Mouse (Mus musculus): ENCODE measurements at regions not wholly inside any gene's neighbourhood (a gene's known extent, or its start where the extent isn't known, plus 50 kb on each side); places are given as distances from the start of the nearest gene placed in this dataset.
A peak's percentile ranks its signal among the peaks of the same experiment; 100 is the strongest.

DNA sequence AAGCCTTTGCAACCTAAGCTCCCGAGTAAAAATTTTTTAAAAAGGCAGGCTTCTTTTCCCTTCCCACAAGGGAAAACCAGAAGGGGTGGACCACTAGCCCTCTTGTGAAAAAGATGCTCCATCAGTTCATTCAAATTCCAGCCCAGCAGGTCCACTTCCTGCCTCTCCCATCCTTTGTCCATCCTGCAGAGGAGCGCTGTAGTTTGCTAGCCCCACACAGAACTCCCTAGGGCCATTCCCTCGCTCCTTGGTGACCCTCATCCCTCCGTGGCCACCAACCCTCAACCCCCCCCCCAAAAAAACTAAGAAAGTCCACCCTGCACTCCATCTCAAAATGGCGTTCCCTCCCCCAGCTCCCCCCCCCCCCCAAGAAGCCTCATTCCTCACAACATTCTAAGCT, 136.5 kb downstream of the Ly86 start:
- Histone ChIP-seq H3K4me3 (ENCODE audit: low read depth, low read length) (no peak overlapping the region), H3K4me1 (ENCODE audit: control insufficient read depth, insufficient read depth, low read length) (peaks cover 18% of the 10 kb centered on the region), H3K27me3 (replicated peaks; ENCODE audit: control insufficient read depth, insufficient read depth, low read length) (no peaks in the 10 kb centered on the region), H3K9me3 (replicated peaks; ENCODE audit: control insufficient read depth, low read length) (no peaks in the 10 kb centered on the region), H3K9ac (ENCODE audit: low read length) (no peak overlapping the region), H3K4me2 (ENCODE audit: low read length) (no peak overlapping the region), H3K27ac (ENCODE audit: low read depth, low read length) (0 out of 2 replicates have a peak overlapping the region, but pooled peaks have one; percentile 1), H3K36me3 (ENCODE audit: control insufficient read depth, insufficient read depth, low read length) (no peaks in the 10 kb centered on the region)
- ATAC-seq: no peak
- 60% methylated on average over 5 of the region's 5 CpGs for WGBS
- DNase-seq (ENCODE audit: low spot score): no peak

DNA sequence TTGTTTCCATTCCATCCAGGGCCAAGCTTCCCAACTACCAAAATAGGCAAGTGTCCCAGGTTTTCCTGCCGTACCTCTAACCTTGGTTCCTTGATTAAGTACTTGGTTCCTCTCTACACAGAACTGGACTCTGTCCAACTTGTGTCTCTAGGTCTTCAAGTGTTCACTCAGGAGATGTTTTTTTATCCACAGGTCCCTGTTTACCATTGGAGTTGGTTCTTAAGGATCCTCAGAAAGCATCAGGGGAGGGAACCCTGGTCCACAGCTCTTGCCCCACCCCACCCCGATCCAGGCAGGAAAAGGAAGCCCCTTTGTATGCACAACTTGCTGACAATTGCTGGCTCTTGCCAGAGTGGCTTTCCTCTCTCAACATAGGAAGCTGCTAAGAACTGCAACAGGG, 137.0 kb downstream of the Ly86 start:
- Histone ChIP-seq H3K4me3 (ENCODE audit: low read depth, low read length) (no peak overlapping the region), H3K36me3 (ENCODE audit: control insufficient read depth, insufficient read depth, low read length) (no peaks in the 10 kb centered on the region), H3K4me2 (ENCODE audit: low read length) (no peak overlapping the region), H3K27me3 (replicated peaks; ENCODE audit: control insufficient read depth, insufficient read depth, low read length) (no peaks in the 10 kb centered on the region), H3K9me3 (replicated peaks; ENCODE audit: control insufficient read depth, low read length) (no peaks in the 10 kb centered on the region), H3K9ac (ENCODE audit: low read length) (no peak overlapping the region), H3K27ac (ENCODE audit: low read depth, low read length) (0 out of 2 replicates have a peak overlapping the region, but pooled peaks have one; percentile 1), H3K4me1 (ENCODE audit: control insufficient read depth, insufficient read depth, low read length) (peaks cover 18% of the 10 kb centered on the region)
- no peak for DNase-seq (ENCODE audit: low spot score)
- ATAC-seq: no peak
- 54% methylated on average over 2 of the region's 2 CpGs for WGBS

DNA sequence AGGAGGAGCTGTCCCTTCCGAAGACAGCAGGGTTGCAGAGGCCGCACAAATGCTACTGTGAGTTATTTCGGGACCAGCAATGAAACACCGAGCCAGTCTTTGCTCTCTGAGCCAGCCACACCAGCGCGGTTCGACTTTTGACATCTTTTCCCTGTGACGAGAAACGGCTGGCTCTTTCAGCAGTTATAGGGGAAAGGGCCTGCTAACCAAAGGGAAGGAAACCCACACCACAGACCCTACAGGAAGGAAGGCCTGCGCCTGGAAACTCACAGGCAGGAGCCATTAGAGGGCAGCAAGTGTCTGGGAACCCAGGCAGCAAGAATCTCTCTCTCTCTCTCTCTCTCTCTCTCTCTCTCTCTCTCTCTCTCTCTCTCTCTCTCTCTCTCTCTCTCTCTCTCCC, 137.6 kb downstream of the Ly86 start:
- H3K4me3 ChIP-seq (ENCODE audit: low read depth, low read length): no peak overlapping the region
- no peaks in the 10 kb centered on the region for H3K9me3 ChIP-seq (replicated peaks; ENCODE audit: control insufficient read depth, low read length)
- H3K9ac ChIP-seq (ENCODE audit: low read length): no peak overlapping the region
- peaks cover 15% of the 10 kb centered on the region for H3K4me1 ChIP-seq (ENCODE audit: control insufficient read depth, insufficient read depth, low read length)
- H3K27me3 ChIP-seq (replicated peaks; ENCODE audit: control insufficient read depth, insufficient read depth, low read length): no peaks in the 10 kb centered on the region
- peak overlapping the region; percentile 29; the same call in 1 of the 2 replicates for H3K4me2 ChIP-seq (ENCODE audit: low read length)
- ATAC-seq: peak; percentile 50
- H3K36me3 ChIP-seq (ENCODE audit: control insufficient read depth, insufficient read depth, low read length): no peaks in the 10 kb centered on the region
- H3K27ac ChIP-seq (ENCODE audit: low read depth, low read length): no peak overlapping the region; the same call in 1 of the 2 replicates
- DNase-seq (ENCODE audit: low spot score): peak; percentile 78
- 19% methylated on average over 10 of the region's 10 CpGs for WGBS

DNA sequence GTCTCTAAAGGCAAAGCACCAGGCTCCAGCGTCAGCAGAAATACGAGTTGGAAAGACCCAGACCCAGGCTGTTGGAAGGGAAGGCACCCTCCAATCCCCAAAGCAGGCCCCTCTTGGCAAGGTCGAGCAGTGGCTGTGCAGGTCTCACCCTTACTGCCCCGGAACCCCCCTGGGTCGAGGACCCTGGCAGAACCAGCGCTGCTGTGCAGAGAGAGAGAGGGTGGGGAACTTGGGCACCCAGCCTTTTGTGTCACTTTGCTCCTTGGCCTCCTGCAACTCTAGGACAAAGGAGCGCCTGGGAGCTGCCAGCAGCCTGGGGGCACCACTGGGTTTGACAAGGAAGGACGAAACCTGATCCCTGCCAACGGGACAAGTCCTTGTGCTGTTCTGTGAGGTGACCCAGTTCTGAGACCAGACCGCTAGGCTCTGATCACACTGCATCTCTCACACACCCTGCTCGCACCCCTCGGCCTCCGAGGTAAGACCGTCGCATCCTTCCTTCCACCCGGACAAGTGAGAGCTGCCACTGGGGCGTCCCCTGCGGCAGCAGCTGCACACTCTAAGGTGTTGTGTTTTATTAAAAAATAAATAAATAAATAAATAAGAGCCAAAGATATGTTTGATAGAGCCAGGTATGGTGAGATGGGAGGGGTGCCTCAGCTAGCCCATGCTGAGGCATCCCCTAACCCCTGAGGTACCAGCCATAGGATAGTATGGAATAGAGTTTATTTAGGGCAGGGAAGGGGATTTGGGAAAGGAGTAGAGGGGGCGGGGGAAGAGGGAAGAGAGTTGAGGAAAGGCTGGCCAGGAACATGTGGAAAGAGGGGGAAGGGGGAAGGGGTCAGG, 138.2 kb downstream of the Ly86 start:
- 13% methylated on average over 19 of the region's 19 CpGs for WGBS
- peak; percentile 40 for DNase-seq (ENCODE audit: low spot score)

DNA sequence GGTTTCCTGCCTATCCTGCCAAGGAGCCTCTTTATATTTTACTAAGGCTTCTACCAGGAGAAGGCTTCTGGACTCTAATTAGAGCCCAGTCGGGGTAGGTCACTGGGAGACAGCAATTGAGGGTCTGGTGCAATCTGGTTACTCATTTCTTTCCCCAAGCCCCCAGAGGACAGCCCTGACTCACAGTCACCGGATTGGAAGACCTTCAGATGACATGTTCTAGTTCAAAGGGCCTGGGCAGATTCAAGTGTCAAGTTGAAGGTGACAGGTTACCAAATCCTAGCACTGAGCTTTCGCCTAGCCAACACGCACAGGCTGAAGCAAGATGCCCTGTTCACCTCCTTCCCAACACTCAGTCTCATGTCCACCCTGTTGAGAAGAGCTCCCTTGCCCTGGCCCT, 139.6 kb downstream of the Ly86 start:
- Histone ChIP-seq H3K4me3 (ENCODE audit: low read depth, low read length) (no peak overlapping the region), H3K4me2 (ENCODE audit: low read length) (no peak overlapping the region), H3K36me3 (ENCODE audit: control insufficient read depth, insufficient read depth, low read length) (no peaks in the 10 kb centered on the region), H3K4me1 (ENCODE audit: control insufficient read depth, insufficient read depth, low read length) (peaks cover 6% of the 10 kb centered on the region; the same call in 1 of the 2 replicates), H3K9me3 (replicated peaks; ENCODE audit: control insufficient read depth, low read length) (no peaks in the 10 kb centered on the region), H3K27me3 (replicated peaks; ENCODE audit: control insufficient read depth, insufficient read depth, low read length) (no peaks in the 10 kb centered on the region), H3K27ac (ENCODE audit: low read depth, low read length) (no peak overlapping the region), H3K9ac (ENCODE audit: low read length) (no peak overlapping the region)
- ATAC-seq: no peak
- WGBS: 84% methylated on average over 4 of the region's 4 CpGs
- no peak for DNase-seq (ENCODE audit: low spot score)

More for the DNA sequence above, 138.2 kb downstream of the Ly86 start:
- Histone ChIP-seq H3K4me3 (ENCODE audit: low read depth, low read length) (no peak overlapping the region), H3K27me3 (replicated peaks; ENCODE audit: control insufficient read depth, insufficient read depth, low read length) (no peaks in the 10 kb centered on the region), H3K27ac (ENCODE audit: low read depth, low read length) (0 out of 2 replicates have a peak overlapping the region, but pooled peaks have one; percentile 15), H3K9me3 (replicated peaks; ENCODE audit: control insufficient read depth, low read length) (no peaks in the 10 kb centered on the region), H3K4me2 (ENCODE audit: low read length) (peak overlapping the region; percentile 29), H3K36me3 (ENCODE audit: control insufficient read depth, insufficient read depth, low read length) (no peaks in the 10 kb centered on the region), H3K4me1 (ENCODE audit: control insufficient read depth, insufficient read depth, low read length) (peaks cover 9% of the 10 kb centered on the region; the same call in 1 of the 2 replicates), H3K9ac (ENCODE audit: low read length) (peak overlapping the region; percentile 22; the same call in 1 of the 2 replicates)
- peak; percentile 54 for ATAC-seq

DNA sequence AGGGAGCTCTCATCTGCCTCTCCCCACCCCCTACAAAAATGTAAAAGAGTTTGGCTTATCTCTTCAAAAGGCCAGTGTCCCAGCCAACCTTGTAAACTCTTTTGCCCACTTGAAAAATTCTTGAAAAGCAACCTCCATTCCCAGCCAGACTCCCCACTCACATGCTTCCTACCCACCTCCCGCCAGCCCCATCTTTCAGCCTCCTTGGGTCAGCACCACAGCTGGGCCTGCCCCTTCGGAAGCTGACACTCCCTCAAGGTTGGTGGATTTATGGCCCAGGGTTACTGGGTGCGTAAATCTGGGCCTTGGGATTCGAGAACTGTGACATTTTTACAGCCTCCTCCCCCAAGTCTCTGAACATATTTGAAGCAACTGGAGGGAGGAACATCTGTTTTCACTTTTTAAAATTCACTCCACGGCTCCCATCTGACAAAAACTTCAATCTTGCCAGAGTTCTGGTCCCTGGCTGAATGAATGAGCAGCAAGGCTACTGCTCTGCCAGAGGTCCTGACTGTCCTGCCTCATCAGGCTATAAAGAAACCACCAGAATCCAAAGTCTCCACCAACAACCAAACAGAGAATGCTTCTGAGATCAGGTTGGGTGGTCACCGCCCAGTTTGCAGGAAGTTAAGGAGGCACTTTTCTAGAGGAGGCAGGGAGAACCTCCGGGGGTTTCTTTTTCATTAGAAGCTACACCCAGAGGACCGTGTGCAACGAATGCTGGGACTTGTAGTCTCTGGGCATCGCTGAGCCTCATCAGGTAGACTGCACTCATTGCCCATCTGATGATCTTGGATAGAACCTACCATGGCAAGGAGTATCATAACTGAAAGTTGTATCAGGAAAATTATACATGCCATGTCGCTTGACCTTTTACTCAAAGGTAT, 147.3 kb downstream of the Ly86 start:
- DNase-seq (ENCODE audit: low spot score) (no peak), ATAC-seq (no peak)
- no peak overlapping the region for H3K4me2 ChIP-seq (ENCODE audit: low read length)
- no peaks in the 10 kb centered on the region for H3K36me3 ChIP-seq (ENCODE audit: control insufficient read depth, insufficient read depth, low read length)
- no peaks in the 10 kb centered on the region for H3K27me3 ChIP-seq (replicated peaks; ENCODE audit: control insufficient read depth, insufficient read depth, low read length)
- H3K4me1 ChIP-seq (ENCODE audit: control insufficient read depth, insufficient read depth, low read length): no peaks in the 10 kb centered on the region
- no peak overlapping the region for H3K4me3 ChIP-seq (ENCODE audit: low read depth, low read length)
- no peak overlapping the region for H3K9ac ChIP-seq (ENCODE audit: low read length)
- H3K27ac ChIP-seq (ENCODE audit: low read depth, low read length): no peak overlapping the region
- no peaks in the 10 kb centered on the region for H3K9me3 ChIP-seq (replicated peaks; ENCODE audit: control insufficient read depth, low read length)
- WGBS: 82% methylated on average over 11 of the region's 11 CpGs

DNA sequence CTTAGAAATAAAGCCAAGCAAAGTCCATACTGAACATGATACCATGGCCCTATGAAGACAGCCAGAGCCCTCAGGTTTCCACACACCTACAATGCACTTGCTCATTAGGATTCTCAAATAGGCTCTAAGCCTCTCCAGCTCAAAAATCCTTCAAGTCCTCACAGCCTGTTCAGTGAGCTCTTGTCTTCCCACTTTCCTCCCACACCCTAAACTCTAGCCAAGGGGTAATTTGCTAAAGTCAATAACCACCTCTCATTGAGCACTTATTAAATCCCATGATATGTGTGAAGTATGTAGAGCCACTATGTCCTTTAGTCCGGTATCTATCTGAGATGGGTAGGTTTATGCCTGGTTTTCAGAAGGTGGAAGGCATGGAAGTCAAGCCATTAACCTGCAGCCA, 148.3 kb downstream of the Ly86 start:
- 100% methylated on average over 1 of the region's 1 CpGs for WGBS
- Histone ChIP-seq H3K4me3 (ENCODE audit: low read depth, low read length) (no peak overlapping the region), H3K27ac (ENCODE audit: low read depth, low read length) (no peak overlapping the region), H3K27me3 (replicated peaks; ENCODE audit: control insufficient read depth, insufficient read depth, low read length) (no peaks in the 10 kb centered on the region), H3K4me1 (ENCODE audit: control insufficient read depth, insufficient read depth, low read length) (no peaks in the 10 kb centered on the region), H3K4me2 (ENCODE audit: low read length) (no peak overlapping the region), H3K9me3 (replicated peaks; ENCODE audit: control insufficient read depth, low read length) (no peaks in the 10 kb centered on the region), H3K9ac (ENCODE audit: low read length) (no peak overlapping the region), H3K36me3 (ENCODE audit: control insufficient read depth, insufficient read depth, low read length) (no peaks in the 10 kb centered on the region)
- DNase-seq (ENCODE audit: low spot score): no peak
- no peak for ATAC-seq

DNA sequence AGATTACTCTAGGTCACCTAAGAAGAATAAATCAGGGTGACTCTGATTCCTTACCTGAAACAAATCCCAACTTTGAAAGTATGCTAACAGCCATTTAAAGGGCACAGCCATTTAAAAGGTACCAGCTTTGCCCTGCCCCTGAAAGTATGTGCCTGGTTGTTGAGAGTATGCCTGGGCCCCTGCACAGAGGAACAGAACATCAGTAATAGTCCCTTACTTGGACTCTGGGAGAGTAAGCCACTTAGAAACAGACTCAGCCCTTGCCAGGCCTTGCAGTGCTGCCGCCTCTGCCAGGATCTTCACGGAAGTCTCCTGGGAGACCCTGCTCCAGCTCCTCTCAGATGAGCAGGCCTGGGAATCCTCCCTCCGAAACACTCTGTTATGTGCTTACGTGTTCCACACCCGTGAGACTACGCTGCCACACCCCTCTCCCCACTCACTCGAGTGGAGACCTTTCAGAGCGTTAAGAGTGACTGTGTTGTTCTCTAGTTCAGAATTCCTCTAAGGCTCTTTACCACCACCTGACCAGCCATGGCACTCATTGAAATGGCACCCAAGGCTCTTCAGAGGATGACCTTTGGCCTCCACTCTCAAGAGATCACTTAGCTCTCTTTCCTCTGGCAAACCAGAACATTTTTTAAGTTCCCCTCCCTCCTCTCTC, 150.4 kb downstream of the Ly86 start:
- no peak overlapping the region for H3K9ac ChIP-seq (ENCODE audit: low read length)
- 89% methylated on average over 8 of the region's 8 CpGs for WGBS
- DNase-seq (ENCODE audit: low spot score): no peak
- no peaks in the 10 kb centered on the region for H3K36me3 ChIP-seq (ENCODE audit: control insufficient read depth, insufficient read depth, low read length)
- ATAC-seq: no peak
- no peak overlapping the region for H3K27ac ChIP-seq (ENCODE audit: low read depth, low read length)
- no peak overlapping the region for H3K4me3 ChIP-seq (ENCODE audit: low read depth, low read length)
- no peaks in the 10 kb centered on the region for H3K4me1 ChIP-seq (ENCODE audit: control insufficient read depth, insufficient read depth, low read length)
- H3K4me2 ChIP-seq (ENCODE audit: low read length): no peak overlapping the region
- no peaks in the 10 kb centered on the region for H3K9me3 ChIP-seq (replicated peaks; ENCODE audit: control insufficient read depth, low read length)
- H3K27me3 ChIP-seq (replicated peaks; ENCODE audit: control insufficient read depth, insufficient read depth, low read length): no peaks in the 10 kb centered on the region
